Mouse (Mus musculus): ENCODE results near the gene Dnaic1.
"Not testable (repeated sequence)": the region's sequence is repeated elsewhere in the genome, so short reads cannot be mapped to it uniquely, and the experiment has no call there.

Gene Dnaic1

GRCm38 (mm10) chr4:41671500-41671899, 101.9 kb downstream of the Dnaic1 start:
- no peak for DNase-seq

- no peak for DNase-seq
These were observed 102.4 kb downstream of the Dnaic1 start for GRCm38 (mm10) chr4:41671963-41672480.

GRCm38 (mm10) chr4:41672522-41672963, 103.0 kb downstream of the Dnaic1 start:
- DNase-seq = no peak

GRCm38 (mm10) chr4:41673186-41673585, 103.6 kb downstream of the Dnaic1 start:
- no peak for DNase-seq

- no peak for DNase-seq
These were observed 106.9 kb downstream of the Dnaic1 start for GRCm38 (mm10) chr4:41676248-41677005.

- peak; percentile 58 for DNase-seq
These were observed 107.5 kb downstream of the Dnaic1 start for GRCm38 (mm10) chr4:41677006-41677629.

- DNase-seq = no peak
These were observed 109.3 kb downstream of the Dnaic1 start for GRCm38 (mm10) chr4:41678863-41679262.

GRCm38 (mm10) chr4:41679291-41679690, 109.7 kb downstream of the Dnaic1 start:
- DNase-seq = no peak

GRCm38 (mm10) chr4:41681176-41681575, 111.6 kb downstream of the Dnaic1 start:
- no peak for DNase-seq

- DNase-seq = no peak
These were observed 112.4 kb downstream of the Dnaic1 start for GRCm38 (mm10) chr4:41681947-41682346.

- DNase-seq = no peak
These were observed 113.2 kb downstream of the Dnaic1 start for GRCm38 (mm10) chr4:41682789-41683188.

- DNase-seq = not testable (repeated sequence)
These were observed 113.7 kb downstream of the Dnaic1 start for GRCm38 (mm10) chr4:41683303-41683702.

- DNase-seq = not testable (repeated sequence)
These were observed 114.8 kb downstream of the Dnaic1 start for GRCm38 (mm10) chr4:41684131-41684930.

GRCm38 (mm10) chr4:41684931-41685453, 115.4 kb downstream of the Dnaic1 start:
- not testable (repeated sequence) for DNase-seq

GRCm38 (mm10) chr4:41685882-41686492, 116.4 kb downstream of the Dnaic1 start:
- not testable (repeated sequence) for DNase-seq

Data from right cerebral cortex, postnatal 4 days (tissue).